8 mouse cellular contexts compared by ENCODE assay signal in genomic region chr13:77982105-77982851, GRCm38 (mm10). TPM values are rescaled to one million over a fixed set of nuclear protein-coding genes. Genes with fewer than 3 reads are reported as not detected.
DNase-seq lines count a peak whose midpoint lies in the region; ATAC-seq lines count a peak whose summit lies in the region.

No protein-coding gene starts in this region.

- H3K36me3 ChIP-seq in forebrain, embryonic 12.5 days (replicated peaks): no peaks in the 10 kb centered on the region

- DNase-seq in CD4-positive, CD25-positive, alpha-beta regulatory T cell, adult 2 months (ENCODE audit: low read depth, low spot score): peak; percentile 49
- peak; percentile 14 for DNase-seq in thymus, postnatal 14 days
- DNase-seq in thymus, postnatal 0 days (ENCODE audit: low spot score): no peak
- peak; percentile 56 for DNase-seq in kidney, postnatal 14 days
- DNase-seq in mesoderm, embryonic 11.5 days (ENCODE audit: low read depth, low spot score): peak; percentile 16
- no peak for DNase-seq in spleen, postnatal 4 days (ENCODE audit: low spot score in 2 of 2)

- no peak for ATAC-seq in CD4-positive, CD25-positive, alpha-beta regulatory T cell, adult 4 months
- ATAC-seq in forebrain, embryonic 12.5 days (ENCODE audit: low FRiP score): peak; percentile 87

- no peak overlapping the region for H3K9ac ChIP-seq in forebrain, embryonic 12.5 days

- H3K4me1 ChIP-seq in forebrain, embryonic 12.5 days: peaks cover 9% of the 10 kb centered on the region

- no peaks in the 10 kb centered on the region for H3K9me3 ChIP-seq in forebrain, embryonic 12.5 days

- H3K27ac ChIP-seq in forebrain, embryonic 12.5 days: peak overlapping the region; percentile 80

- H3K4me3 ChIP-seq in forebrain, embryonic 12.5 days (replicated peaks): no peak overlapping the region

- no peaks in the 10 kb centered on the region for H3K27me3 ChIP-seq in forebrain, embryonic 12.5 days

- 21% methylated on average over 5 of the region's 5 CpGs for WGBS in forebrain, embryonic 12.5 days

- no peak overlapping the region for H3K4me2 ChIP-seq in forebrain, embryonic 12.5 days

RNA-seq across cellular contexts. Expression of gene Pou5f2, which starts 42.4 kb away (rescaled TPM):
- polyA plus RNA-seq in CD4-positive, CD25-positive, alpha-beta regulatory T cell, adult 4 months (2017; shearing (Covaris generic)): 10 to 100 TPM; 13.2 to 15.6 TPM
- 1.1 and 2.2 TPM in 2 replicates for polyA plus RNA-seq in thymus, postnatal 0 days (2015; fragmentation: Nextera tagmentation; extraction: Ambion mirVana)
- 2.2 and 3.1 TPM in 2 replicates for polyA plus RNA-seq in forebrain, embryonic 12.5 days (2016; fragmentation: Nextera tagmentation; extraction: Ambion mirVana)

Comparison
In these comparisons a context has a peak if more than half of its experiments do, and no peak if none do; other contexts are left out.
1. DNase-seq: peak in CD4-positive, CD25-positive, alpha-beta regulatory T cell, adult 2 months (single experiment), thymus, postnatal 14 days (single experiment), kidney, postnatal 14 days (single experiment) and mesoderm, embryonic 11.5 days (single experiment); none in thymus, postnatal 0 days (single experiment) and spleen, postnatal 4 days (0 of 2).